Mouse (Mus musculus) Patski (cell line): ENCODE data around the gene Ramac. TPM values are rescaled to one million over a fixed set of nuclear protein-coding genes. Genes with fewer than 3 reads are reported as not detected.
A peak's percentile ranks its signal among the peaks of the same experiment; 100 is the strongest.

ENCODE experiments used
- ATAC-seq: fragments of 100-300 bp; one replicate; pipeline ENCODE4 v1.8.0; 2021
- CTCF ChIA-PET: fragments of 350-600 bp; sonication (Branson Sonifier 250); formaldehyde crosslinking; loops from one replicate; lab custom pipeline; 2022; ENCODE audit warnings: inconsistent platforms; lab: Charles Lee
- POLR2A ChIA-PET: fragments of 350-600 bp; sonication (Branson Sonifier 250); formaldehyde crosslinking; loops from one replicate; lab custom pipeline; 2022; ENCODE audit warnings: antibody characterized with exemption, inconsistent platforms; lab: Charles Lee
- DNase-seq: peaks from one replicate; pipeline ENCODE4 v3.0.0-alpha.2; 2011; ENCODE audit warnings: low read depth, low spot score
- H3K27me3 ChIP-seq: fragments of 371-371 bp; one replicate; pipeline ENCODE4 v1.5.1; 2021
- CTCF ChIP-seq: fragments of 100-300 bp; IDR thresholded peaks from one replicate; pipeline ENCODE4 v1.5.1; 2021
- in situ Hi-C: fragments of 300-500 bp; cut with MboI; formaldehyde crosslinking; loops from 3 replicates; pipeline ENCODE4 v1.11.1; 2018; ENCODE audit warnings: low pct_unique_long_range_greater_than_20kb, mixed read lengths
- polyA plus RNA-seq: library from polyadenylated mRNA; unstranded; gene quantifications from one replicate; pipeline ENCODE4 v1.2.3, GENCODE M21; 2021

Ramac gene
- polyA plus RNA-seq, 1 experiment from 2014 or later, result 19.4 TPM

DNA sequence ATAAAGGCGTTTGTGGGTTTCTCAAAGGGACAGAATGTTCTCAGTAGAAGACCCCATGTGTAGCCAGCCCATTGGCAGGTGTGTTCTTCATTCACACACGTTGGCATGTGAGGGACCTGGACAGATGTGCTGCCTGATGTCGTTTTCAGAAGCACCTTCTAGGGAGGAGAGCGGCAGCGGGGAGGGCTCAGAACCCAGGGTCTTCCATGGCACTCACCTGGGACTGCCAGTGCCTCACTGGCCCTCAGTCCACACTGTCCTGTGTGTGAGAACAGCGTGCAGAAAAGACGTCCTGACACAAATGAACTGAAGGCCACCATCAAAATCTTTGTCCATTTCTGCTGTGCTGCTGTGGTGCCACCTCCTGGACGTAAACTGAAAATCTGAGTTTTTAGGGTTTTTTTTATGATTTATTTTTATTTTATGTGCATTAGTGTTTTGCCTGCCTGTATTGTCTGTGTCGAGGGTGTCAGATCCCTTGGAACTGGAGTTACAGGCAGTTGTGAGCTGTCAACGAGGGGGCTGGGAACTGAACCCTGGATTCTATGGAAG lies 15.0 kb downstream of the Ramac start:
- no peak for ATAC-seq
- CTCF ChIA-PET, result no interaction called here
- in situ Hi-C loops, result loop anchor here (25.0 kb wide), 1 partner anchor 160 kb away; the partner anchor contains the start of gene Hdgfl3

GRCm38 (mm10) chr7:81788536-81788935 lies 25.8 kb downstream of the Ramac start:
- DNase-seq (no peak), ATAC-seq (peak; percentile 9)
- TF ChIP-seq CTCF, result no peak
- H3K27me3 ChIP-seq, result no peaks in the 10 kb centered on the region
- CTCF ChIA-PET, result no interaction called here
- in situ Hi-C loops, result loop anchor here (10.0 to 25.0 kb wide), 2 partner anchors 149 to 476 kb away; partner anchors contain the start of gene Hdgfl3
- POLR2A ChIA-PET, result interaction anchor here (0.6 kb wide), 1 partner anchor 58 kb away, joined by 3 read pairs; no protein-coding TSS in a partner anchor

More for the DNA sequence above, 15.0 kb downstream of the Ramac start:
- DNase-seq, result no peak
- H3K27me3 ChIP-seq, result no peaks in the 10 kb centered on the region
- POLR2A ChIA-PET, result no interaction called here
- peak; percentile 59 for TF ChIP-seq CTCF

DNA sequence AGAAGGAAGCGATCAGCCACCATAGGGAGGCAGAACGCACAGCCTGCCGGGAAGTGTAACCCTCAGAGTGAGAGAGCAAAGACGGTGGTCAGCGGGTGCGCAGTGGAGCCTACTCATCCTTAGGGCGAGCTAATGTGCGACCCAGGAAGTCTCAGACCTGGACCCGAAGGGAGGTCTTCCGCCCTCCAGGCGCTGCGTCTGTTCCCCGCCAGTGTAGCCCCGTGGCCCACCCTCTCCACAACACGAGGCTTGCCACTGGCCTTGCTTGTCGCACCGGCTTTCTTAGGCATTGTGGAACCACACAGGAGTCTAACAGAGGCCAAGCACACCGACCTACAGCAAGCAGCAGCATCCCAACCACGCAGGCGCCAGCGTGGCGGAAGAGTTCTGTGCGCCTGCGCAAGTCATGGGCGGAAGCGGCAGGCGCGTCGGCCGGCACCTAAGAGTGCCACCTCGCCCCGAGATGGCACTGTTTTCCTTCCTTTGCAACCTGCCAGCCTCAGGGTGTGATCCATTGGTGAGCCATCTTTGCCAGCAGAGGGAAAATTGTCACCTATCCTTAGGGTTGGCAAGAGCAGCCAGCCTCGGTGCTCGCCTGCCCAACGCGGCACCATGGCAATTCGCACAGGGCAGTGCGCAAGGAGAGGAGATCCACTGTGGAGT lies 26.5 kb downstream of the Ramac start, which contains the start of gene 3110040N11Rik:
TSS of gene 3110040N11Rik (minus strand) at position 384 of the 663 bp plus-strand sequence.
- in situ Hi-C loops, result loop anchor here (10.0 to 25.0 kb wide), 2 partner anchors 148 to 476 kb away; partner anchors contain the start of gene Hdgfl3
- peak; percentile 64 for DNase-seq
- CTCF ChIA-PET, result no interaction called here
- ATAC-seq, result peak; percentile 89
- POLR2A ChIA-PET, result no interaction called here
- peak; percentile 88 for TF ChIP-seq CTCF
- H3K27me3 ChIP-seq, result no peaks in the 10 kb centered on the region

DNA sequence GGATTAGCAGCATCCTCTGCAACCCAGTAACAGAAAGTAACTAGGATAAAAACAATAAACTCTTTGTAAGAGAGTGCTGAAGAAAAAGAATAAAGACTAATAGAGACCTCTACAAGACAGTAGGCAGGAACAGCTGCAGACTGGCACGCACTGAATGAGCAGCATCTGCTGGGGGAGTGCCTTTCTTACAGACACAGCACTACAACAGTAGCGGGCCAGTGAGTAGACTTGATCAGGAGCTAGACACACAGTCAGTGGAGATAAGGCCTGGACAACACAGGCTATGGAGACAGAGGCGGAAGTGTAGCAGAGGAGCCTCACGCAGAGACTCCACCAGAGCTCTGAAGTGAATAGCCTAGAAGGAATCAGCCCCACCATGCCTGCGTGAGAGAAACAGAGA lies 43.3 kb downstream of the Ramac start:
- DNase-seq (no peak), ATAC-seq (no peak)
- ChIA-PET CTCF (interaction anchor here (0.8 kb wide), 1 partner anchor 233 kb away, joined by 3 read pairs; no protein-coding TSS in a partner anchor), POLR2A (no interaction called here)
- in situ Hi-C loops, result no loop called here
- H3K27me3 ChIP-seq, result no peaks in the 10 kb centered on the region
- no peak for TF ChIP-seq CTCF

Other genes starting within 250 kb of the Ramac start
- gene Fsd2, start 196.0 kb upstream of the Ramac start, polyA plus RNA-seq, result not detected
- 16.2 TPM for gene Whamm, start 191.7 kb upstream of the Ramac start, polyA plus RNA-seq
- gene Homer2, start 55.4 kb upstream of the Ramac start, polyA plus RNA-seq, result 5.5 TPM
- gene 3110040N11Rik, start 26.6 kb downstream of the Ramac start, polyA plus RNA-seq, result 80.7 TPM
- 64.7 TPM for gene Btbd1, start 66.5 kb downstream of the Ramac start, polyA plus RNA-seq
- not detected for gene Gm10160, start 92.9 kb downstream of the Ramac start, polyA plus RNA-seq
- gene Tm6sf1, start 96.1 kb downstream of the Ramac start, polyA plus RNA-seq, result 3.8 TPM
- 19.5 TPM for gene Hdgfl3, start 171.5 kb downstream of the Ramac start, polyA plus RNA-seq
- gene Bnc1, start 229.4 kb downstream of the Ramac start, polyA plus RNA-seq, result 0.13 TPM